Mouse (Mus musculus) CH12.LX (cell line): ENCODE measurements around the gene Iyd. TPM values are rescaled to one million over a fixed set of nuclear protein-coding genes. Genes with fewer than 3 reads are reported as not detected.
A peak's percentile ranks its signal among the peaks of the same experiment; 100 is the strongest.

Experiments
- DNase-seq: peaks from one replicate; pipeline ENCODE4 v3.0.0-alpha.2; 2013; ENCODE audit errors: extremely low read depth
- H3K27ac ChIP-seq: 2 replicates; pipeline ENCODE4 v1.5.1; 2012; ENCODE audit warnings: low read depth, mild to moderate bottlenecking, control low read depth, moderate library complexity; ENCODE audit not compliant: insufficient read depth
- H3K27me3 ChIP-seq: replicated peaks from 2 replicates; pipeline ENCODE3; 2012; ENCODE audit warnings: inconsistent platforms
- H3K36me3 ChIP-seq, 2 experiments: replicated peaks in 1 of 2; 2 replicates each; pipeline versions ENCODE3 to v1.6.1; 2012; ENCODE audit warnings: inconsistent platforms in 1 of 2, low read length in 1 of 2, mild to moderate bottlenecking in 1 of 2, mixed read lengths in 1 of 2, moderate library complexity in 1 of 2; ENCODE audit not compliant: control insufficient read depth in 1 of 2, insufficient read depth in 1 of 2
- H3K4me1 ChIP-seq, 2 experiments: 2 replicates each; pipeline ENCODE4 v1.6.1; 2012; ENCODE audit warnings: inconsistent platforms in 1 of 2, moderate library complexity in 1 of 2; ENCODE audit not compliant: insufficient read depth in 2 of 2, control insufficient read depth in 1 of 2
- H3K4me2 ChIP-seq: 2 replicates; pipeline ENCODE4 v1.6.1; 2012; ENCODE audit warnings: low read depth, mild to moderate bottlenecking, control low read depth; ENCODE audit not compliant: poor library complexity, insufficient read depth, severe bottlenecking
- H3K4me3 ChIP-seq, 3 experiments: fragments of 150-350 bp in 1 of 3; sonication (generic) in 1 of 3; replicated peaks in 1 of 3; 2 replicates each; pipeline versions ENCODE3 to v1.5.1; 2011 to 2012; ENCODE audit warnings: low read depth in 2 of 3, low read length in 2 of 3, mild to moderate bottlenecking in 2 of 3, moderate library complexity in 2 of 3, control low read depth in 1 of 3, improper control_type of control experiment in 1 of 3, inconsistent platforms in 1 of 3, mixed read lengths in 1 of 3; ENCODE audit not compliant: poor library complexity in 1 of 3
- H3K79me2 ChIP-seq: replicated peaks from 2 replicates; pipeline ENCODE4 v1.6.1; 2012; ENCODE audit warnings: mild to moderate bottlenecking, moderate library complexity; ENCODE audit not compliant: control insufficient read depth, poor library complexity, insufficient read depth, severe bottlenecking; ENCODE audit errors: extremely low read depth
- H3K9ac ChIP-seq: 2 replicates; pipeline ENCODE4 v1.6.1; 2012; ENCODE audit warnings: low read depth, mild to moderate bottlenecking, control low read depth, moderate library complexity; ENCODE audit not compliant: insufficient read depth
- H3K9me3 ChIP-seq: replicated peaks from 2 replicates; pipeline ENCODE3; 2012; ENCODE audit warnings: low read length, inconsistent platforms, mixed read lengths
- BHLHE40 ChIP-seq: IDR thresholded peaks from 2 replicates; pipeline ENCODE4 v1.6.1; 2011; ENCODE audit warnings: mild to moderate bottlenecking, low read depth, low read length, improper control_type of control experiment
- CTCF ChIP-seq, 2 experiments: IDR thresholded peaks in 1 of 2; conservative IDR thresholded peaks in 1 of 2; 2 replicates each; pipeline ENCODE4 v1.5.1; 2011 to 2012; ENCODE audit warnings: low read depth in 2 of 2, low read length in 2 of 2, improper control_type of control experiment in 1 of 2, inconsistent platforms in 1 of 2, mild to moderate bottlenecking in 1 of 2, moderate library complexity in 1 of 2
- E2F4 ChIP-seq: IDR thresholded peaks from 2 replicates; pipeline ENCODE4 v1.6.1; 2011; ENCODE audit warnings: low read depth, low read length, improper control_type of control experiment; ENCODE audit not compliant: insufficient replicate concordance
- ELF1 ChIP-seq: IDR thresholded peaks from 2 replicates; pipeline ENCODE4 v1.6.1; 2014; ENCODE audit warnings: low read depth, mild to moderate bottlenecking, inconsistent platforms, low read length, improper control_type of control experiment
- ETS1 ChIP-seq: conservative IDR thresholded peaks from 2 replicates; pipeline ENCODE4 v1.6.1; 2012; ENCODE audit warnings: low read depth, mild to moderate bottlenecking, inconsistent platforms, low read length, improper control_type of control experiment, moderate library complexity
- HCFC1 ChIP-seq: IDR thresholded peaks from 2 replicates; pipeline ENCODE4 v1.6.1; 2012; ENCODE audit warnings: low read depth, mild to moderate bottlenecking, inconsistent platforms, low read length, improper control_type of control experiment
- KAT2A ChIP-seq: IDR thresholded peaks from 2 replicates; pipeline ENCODE4 v1.6.1; 2012; ENCODE audit warnings: low read length, improper control_type of control experiment, inconsistent platforms; ENCODE audit not compliant: insufficient replicate concordance
- MXI1 ChIP-seq: IDR thresholded peaks from 2 replicates; pipeline ENCODE4 v1.6.1; 2011; ENCODE audit warnings: mild to moderate bottlenecking, low read depth, low read length, improper control_type of control experiment
- NRF1 ChIP-seq: IDR thresholded peaks from 2 replicates; pipeline ENCODE4 v1.6.1; 2014; ENCODE audit warnings: low read depth, mild to moderate bottlenecking, inconsistent platforms, low read length, improper control_type of control experiment, moderate library complexity
- PAX5 ChIP-seq: IDR thresholded peaks from 2 replicates; pipeline ENCODE4 v1.6.1; 2012; ENCODE audit warnings: low read length, inconsistent platforms, mixed read lengths
- SMC3 ChIP-seq: IDR thresholded peaks from 2 replicates; pipeline ENCODE4 v1.6.1; 2011; ENCODE audit warnings: low read depth, low read length, improper control_type of control experiment
- UBTF ChIP-seq: IDR thresholded peaks from 2 replicates; pipeline ENCODE4 v1.6.1; 2012; ENCODE audit warnings: low read depth, mild to moderate bottlenecking, inconsistent platforms, low read length, improper control_type of control experiment, moderate library complexity
- USF1 ChIP-seq: IDR thresholded peaks from 2 replicates; pipeline ENCODE4 v1.6.1; 2014; ENCODE audit warnings: low read depth, mild to moderate bottlenecking, inconsistent platforms, low read length, improper control_type of control experiment
- ZKSCAN1 ChIP-seq: IDR thresholded peaks from 2 replicates; pipeline ENCODE4 v1.6.1; 2012; ENCODE audit warnings: low read depth, inconsistent platforms, low read length, improper control_type of control experiment, borderline replicate concordance
- dilution Hi-C: fragments of 300-500 bp; cut with MboI; formaldehyde crosslinking; loops from 2 replicates; pipeline ENCODE4 v1.14.3; 2020; ENCODE audit warnings: low sequenced_read_pairs; ENCODE audit not compliant: extremely low pct_unique_long_range_greater_than_20kb, extremely low pct_ligation_motif_present
- in situ Hi-C: fragments of 300-500 bp; cut with MboI; formaldehyde crosslinking; loops from 3 replicates; pipeline ENCODE4 v1.14.3; 2019; ENCODE audit warnings: low sequenced_read_pairs, low pct_ligation_motif_present, low pct_unique_long_range_greater_than_20kb, mixed read lengths
- polyA plus RNA-seq: library from polyadenylated mRNA; unstranded; fragments of >175 nt; gene quantifications from 2 replicates; pipeline ENCODE4 v1.2.1, GENCODE M21; 2012; ENCODE audit warnings: low read depth; ENCODE audit not compliant: insufficient read length
- total RNA-seq, 2 experiments: library from RNA; depleted of rRNA; stranded (reverse); fragments of 300-350 nt in 1 of 2; fragments of >200 nt in 1 of 2; gene quantifications; 2 replicates each; pipeline ENCODE4 v1.2.3; 2012 to 2014

The Iyd gene
- total and polyA plus RNA-seq, 3 experiments: not detected

GRCm38 (mm10) chr10:3536361-3536760 lies 3.7 kb upstream of the Iyd start:
- no peak for TF ChIP-seq ETS1
- TF ChIP-seq HCFC1: no peak
- no peak for TF ChIP-seq UBTF
- no peak for TF ChIP-seq ZKSCAN1
- no peak for TF ChIP-seq KAT2A
- no peak for TF ChIP-seq MXI1
- TF ChIP-seq BHLHE40: no peak
- TF ChIP-seq PAX5: no peak
- no peak for TF ChIP-seq E2F4
- in situ Hi-C loops (loop anchor here (10.0 to 25.0 kb wide), 2 partner anchors 408 to 801 kb away; no protein-coding TSS in a partner anchor), dilution Hi-C loops (no loop called here)
- H3K36me3 ChIP-seq: no peaks in the 10 kb centered on the region
- no peak overlapping the region for H3K27ac ChIP-seq
- no peak overlapping the region for H3K9ac ChIP-seq
- peaks cover 0 to 5% of the 10 kb centered on the region in 2 experiments; a peak in 2 of 4 replicates for H3K4me1 ChIP-seq
- no peak overlapping the region for H3K4me2 ChIP-seq
- H3K79me2 ChIP-seq: no peaks in the 10 kb centered on the region
- H3K9me3 ChIP-seq: no peaks in the 10 kb centered on the region
- no peak overlapping the region for H3K4me3 ChIP-seq
- no peak for DNase-seq
- no peaks in the 10 kb centered on the region for H3K27me3 ChIP-seq

GRCm38 (mm10) chr10:3549384-3549783 lies 9.3 kb downstream of the Iyd start:
- Histone ChIP-seq H3K4me2 (no peak overlapping the region), H3K4me3 (no peak overlapping the region), H3K79me2 (no peaks in the 10 kb centered on the region), H3K27me3 (no peaks in the 10 kb centered on the region), H3K9me3 (no peaks in the 10 kb centered on the region), H3K4me1 (no peaks in the 10 kb centered on the region), H3K36me3 (no peaks in the 10 kb centered on the region), H3K27ac (no peak overlapping the region), H3K9ac (no peak overlapping the region)
- no peak for TF ChIP-seq USF1
- TF ChIP-seq ELF1: no peak
- in situ Hi-C loops: loop anchor here (25.0 kb wide), 1 partner anchor 788 kb away; no protein-coding TSS in a partner anchor
- dilution Hi-C loops: no loop called here
- DNase-seq: no peak

DNA sequence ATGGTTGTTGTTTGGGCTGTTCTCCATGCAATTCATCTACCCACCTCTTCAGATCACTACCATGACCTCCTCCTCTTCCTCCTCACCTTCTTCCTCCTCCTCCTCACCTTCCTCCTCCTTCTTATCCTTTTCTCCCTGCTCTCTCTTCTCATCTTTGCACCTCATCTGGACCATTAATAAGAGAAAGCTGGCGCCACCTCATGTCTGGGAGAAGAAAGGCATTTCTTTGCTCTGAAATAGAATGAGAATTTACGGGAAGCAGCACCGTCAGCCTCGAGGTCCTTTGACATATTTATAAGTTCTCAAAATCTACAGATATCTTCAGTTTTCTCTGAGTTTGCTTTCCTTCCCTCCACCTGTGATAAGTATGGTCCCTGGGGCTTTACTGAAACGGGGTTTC lies 15.1 kb downstream of the Iyd start:
- Histone ChIP-seq H3K4me3 (no peak overlapping the region), H3K27me3 (no peaks in the 10 kb centered on the region), H3K9me3 (no peaks in the 10 kb centered on the region), H3K27ac (no peak overlapping the region), H3K36me3 (no peaks in the 10 kb centered on the region), H3K4me1 (no peaks in the 10 kb centered on the region)
- dilution Hi-C loops (no loop called here), in situ Hi-C loops (no loop called here)
- no peak for DNase-seq
- TF ChIP-seq NRF1 (no peak), ZKSCAN1 (no peak), SMC3 (0 out of 2 replicates have a peak, but pooled peaks have one; percentile 11), CTCF (conservative IDR thresholded peaks at IDR 0.05 in 1 of 2, IDR thresholded peaks at IDR 0.05 in 1 of 2; ENCODE audit: low read depth in 2 of 2, low read length in 2 of 2) (peak in 1 of 2 experiments; percentile 39; a peak in 2 of 4 replicates)
- TF ChIP-seq, all 38 proteins: peak for 2
- no peak overlapping the region for H3K9ac ChIP-seq
- no peak overlapping the region for H3K4me2 ChIP-seq
- H3K79me2 ChIP-seq: no peaks in the 10 kb centered on the region
